Mouse (Mus musculus): ENCODE measurements around the gene Ralgapa2. TPM values are rescaled to one million over a fixed set of nuclear protein-coding genes. Genes with fewer than 3 reads are reported as not detected.

The Ralgapa2 gene
- polyA plus RNA-seq, 1 experiment from 2014 or later: 3.6 TPM

GRCm38 (mm10) chr2:146262966-146263365 lies 249.2 kb downstream of the Ralgapa2 start:
- DNase-seq (ENCODE audit: low spot score): no peak
- no peak overlapping the region for H3K9ac ChIP-seq (ENCODE audit: low read depth, low read length)
- no peak for ATAC-seq (replicated peaks; ENCODE audit: low FRiP score, low read depth)
- no peak overlapping the region for H3K4me2 ChIP-seq (ENCODE audit: low read length)
- no peak overlapping the region for H3K27ac ChIP-seq
- H3K4me1 ChIP-seq (replicated peaks; ENCODE audit: insufficient read depth, low read length): no peaks in the 10 kb centered on the region
- H3K4me3 ChIP-seq (replicated peaks; ENCODE audit: low read depth, low read length): no peak overlapping the region
- TF ChIP-seq CTCF (IDR thresholded peaks at IDR 0.05; ENCODE audit: low read depth): no peak
- H3K9me3 ChIP-seq (replicated peaks; ENCODE audit: low read length): no peaks in the 10 kb centered on the region
- no peaks in the 10 kb centered on the region for H3K27me3 ChIP-seq (ENCODE audit: insufficient read depth, low read length)
- no peaks in the 10 kb centered on the region for H3K36me3 ChIP-seq (ENCODE audit: insufficient read depth, low read length)

- Histone ChIP-seq H3K36me3 (ENCODE audit: insufficient read depth, low read length) (no peaks in the 10 kb centered on the region), H3K27me3 (ENCODE audit: insufficient read depth, low read length) (no peaks in the 10 kb centered on the region), H3K9ac (ENCODE audit: low read depth, low read length) (no peak overlapping the region), H3K4me1 (replicated peaks; ENCODE audit: insufficient read depth, low read length) (no peaks in the 10 kb centered on the region), H3K4me3 (replicated peaks; ENCODE audit: low read depth, low read length) (no peak overlapping the region), H3K9me3 (replicated peaks; ENCODE audit: low read length) (no peaks in the 10 kb centered on the region), H3K4me2 (ENCODE audit: low read length) (no peak overlapping the region), H3K27ac (no peak overlapping the region)
- 25% methylated on average over 10 of the region's 10 CpGs for WGBS
- TF ChIP-seq CTCF (IDR thresholded peaks at IDR 0.05; ENCODE audit: low read depth): no peak
- no peak for DNase-seq (ENCODE audit: low spot score)
- ATAC-seq (replicated peaks; ENCODE audit: low FRiP score, low read depth): no peak; the same call in 1 of the 2 replicates
These were observed 249.9 kb downstream of the Ralgapa2 start for GRCm38 (mm10) chr2:146262215-146262614.

- no peak for ATAC-seq (replicated peaks; ENCODE audit: low FRiP score, low read depth)
- peak; percentile 38 for DNase-seq (ENCODE audit: low spot score)
- Histone ChIP-seq H3K36me3 (ENCODE audit: insufficient read depth, low read length) (no peaks in the 10 kb centered on the region), H3K9me3 (replicated peaks; ENCODE audit: low read length) (no peaks in the 10 kb centered on the region), H3K4me2 (ENCODE audit: low read length) (no peak overlapping the region), H3K27me3 (ENCODE audit: insufficient read depth, low read length) (no peaks in the 10 kb centered on the region), H3K4me1 (replicated peaks; ENCODE audit: insufficient read depth, low read length) (no peaks in the 10 kb centered on the region), H3K27ac (no peak overlapping the region), H3K9ac (ENCODE audit: low read depth, low read length) (no peak overlapping the region), H3K4me3 (replicated peaks; ENCODE audit: low read depth, low read length) (no peak overlapping the region)
- no peak for TF ChIP-seq CTCF (IDR thresholded peaks at IDR 0.05; ENCODE audit: low read depth)
- 77% methylated on average over 4 of the region's 4 CpGs for WGBS
These were observed 251.0 kb downstream of the Ralgapa2 start for GRCm38 (mm10) chr2:146261146-146261545.

- Histone ChIP-seq H3K9ac (ENCODE audit: low read depth, low read length) (no peak overlapping the region), H3K4me1 (replicated peaks; ENCODE audit: insufficient read depth, low read length) (no peaks in the 10 kb centered on the region), H3K9me3 (replicated peaks; ENCODE audit: low read length) (no peaks in the 10 kb centered on the region), H3K4me2 (ENCODE audit: low read length) (no peak overlapping the region), H3K4me3 (replicated peaks; ENCODE audit: low read depth, low read length) (no peak overlapping the region), H3K36me3 (ENCODE audit: insufficient read depth, low read length) (no peaks in the 10 kb centered on the region), H3K27me3 (ENCODE audit: insufficient read depth, low read length) (no peaks in the 10 kb centered on the region), H3K27ac (no peak overlapping the region)
- DNase-seq (ENCODE audit: low spot score) (no peak), ATAC-seq (replicated peaks; ENCODE audit: low FRiP score, low read depth) (no peak)
- WGBS: 52% methylated on average over 18 of the region's 18 CpGs
- no peak for TF ChIP-seq CTCF (IDR thresholded peaks at IDR 0.05; ENCODE audit: low read depth)
These were observed 252.2 kb downstream of the Ralgapa2 start for GRCm38 (mm10) chr2:146259787-146260560.

GRCm38 (mm10) chr2:146258736-146259469 lies 253.2 kb downstream of the Ralgapa2 start:
- 53% methylated on average over 10 of the region's 10 CpGs for WGBS
- TF ChIP-seq CTCF (IDR thresholded peaks at IDR 0.05; ENCODE audit: low read depth): no peak
- no peak overlapping the region for H3K4me3 ChIP-seq (replicated peaks; ENCODE audit: low read depth, low read length)
- ATAC-seq (replicated peaks; ENCODE audit: low FRiP score, low read depth): no peak
- no peaks in the 10 kb centered on the region for H3K4me1 ChIP-seq (replicated peaks; ENCODE audit: insufficient read depth, low read length)
- H3K9ac ChIP-seq (ENCODE audit: low read depth, low read length): no peak overlapping the region
- no peak for DNase-seq (ENCODE audit: low spot score)
- H3K27ac ChIP-seq: no peak overlapping the region
- H3K4me2 ChIP-seq (ENCODE audit: low read length): no peak overlapping the region
- no peaks in the 10 kb centered on the region for H3K36me3 ChIP-seq (ENCODE audit: insufficient read depth, low read length)
- H3K27me3 ChIP-seq (ENCODE audit: insufficient read depth, low read length): no peaks in the 10 kb centered on the region
- no peaks in the 10 kb centered on the region for H3K9me3 ChIP-seq (replicated peaks; ENCODE audit: low read length)

GRCm38 (mm10) chr2:146257609-146258008 lies 254.5 kb downstream of the Ralgapa2 start:
- Histone ChIP-seq H3K27me3 (ENCODE audit: insufficient read depth, low read length) (no peaks in the 10 kb centered on the region), H3K4me1 (replicated peaks; ENCODE audit: insufficient read depth, low read length) (no peaks in the 10 kb centered on the region), H3K4me2 (ENCODE audit: low read length) (no peak overlapping the region), H3K36me3 (ENCODE audit: insufficient read depth, low read length) (no peaks in the 10 kb centered on the region), H3K27ac (no peak overlapping the region), H3K9ac (ENCODE audit: low read depth, low read length) (no peak overlapping the region), H3K9me3 (replicated peaks; ENCODE audit: low read length) (no peaks in the 10 kb centered on the region), H3K4me3 (replicated peaks; ENCODE audit: low read depth, low read length) (no peak overlapping the region)
- 83% methylated on average over 3 of the region's 3 CpGs for WGBS
- DNase-seq (ENCODE audit: low spot score) (no peak), ATAC-seq (replicated peaks; ENCODE audit: low FRiP score, low read depth) (no peak)
- TF ChIP-seq CTCF (IDR thresholded peaks at IDR 0.05; ENCODE audit: low read depth): no peak

All from kidney, postnatal 0 days (tissue).